ENCODE assay signal across 24 mouse cellular contexts in the genomic region with DNA sequence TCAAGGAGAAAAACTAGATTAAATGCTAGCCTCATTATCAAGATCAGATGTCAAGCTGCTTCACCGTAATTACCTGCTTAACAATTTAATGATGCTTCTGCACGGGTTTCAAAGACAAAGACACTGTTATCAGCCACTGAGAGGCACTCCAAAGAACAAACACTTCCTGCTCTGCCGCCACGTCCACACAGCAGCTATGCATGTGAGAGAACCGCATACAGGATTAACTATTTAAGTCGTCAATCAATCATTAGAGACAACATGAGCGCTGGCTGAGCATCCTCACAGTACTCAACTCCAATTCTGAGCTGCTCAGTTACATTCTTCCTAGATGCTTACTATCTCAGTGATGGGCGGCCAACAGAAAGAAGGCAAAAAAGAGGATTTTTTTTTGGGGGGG.
DNase-seq lines count a peak whose midpoint lies in the region; ATAC-seq lines count a peak whose summit lies in the region.
"Had no signal": no experiment of that assay in that cellular context is flagged by ENCODE, and none has a peak within 500 bp of the region (broad histone marks: within the 10 kb centered on the region; RNA-seq: fewer than 3 reads in every experiment).

No protein-coding gene starts in this region.

- whole genome bisulfite sequencing in forebrain, embryonic 14.5 days = 25% methylated on average over 8 of the region's 8 CpGs
- WGBS in forebrain, embryonic 11.5 days = 53% methylated on average over 8 of the region's 8 CpGs
- WGBS in hindbrain, embryonic 16.5 days = 50% methylated on average over 8 of the region's 8 CpGs
- 51% methylated on average over 8 of the region's 8 CpGs for WGBS in hindbrain, embryonic 12.5 days
- 50% methylated on average over 8 of the region's 8 CpGs for WGBS in neural tube, embryonic 12.5 days
- WGBS in neural tube, embryonic 14.5 days = 38% methylated on average over 8 of the region's 8 CpGs

- no peak overlapping the region for H3K4me3 ChIP-seq in forebrain, embryonic 14.5 days (ENCODE audit: low read depth, low read length)
- H3K4me3 ChIP-seq in forebrain, embryonic 11.5 days (ENCODE audit: low read depth, low read length) = no peak overlapping the region
- no peak overlapping the region for H3K4me3 ChIP-seq in hindbrain, embryonic 16.5 days (ENCODE audit: low read length)
- H3K4me3 ChIP-seq in hindbrain, embryonic 12.5 days = no peak overlapping the region
- H3K4me3 ChIP-seq in neural tube, embryonic 12.5 days = no peak overlapping the region
- H3K4me3 ChIP-seq in neural tube, embryonic 14.5 days (ENCODE audit: low read depth, low read length) = no peak overlapping the region
- H3K4me3 ChIP-seq: embryonic facial prominence, embryonic 15.5 days; erythroblast, embryonic 14.5 days; forebrain, embryonic 12.5 days; heart, embryonic 10.5 days; hindbrain, embryonic 15.5 days had no signal

- no peak overlapping the region for H3K9ac ChIP-seq in forebrain, embryonic 14.5 days (ENCODE audit: low read length)
- H3K9ac ChIP-seq in forebrain, embryonic 11.5 days (ENCODE audit: low read length) = no peak overlapping the region
- H3K9ac ChIP-seq in hindbrain, embryonic 16.5 days (ENCODE audit: low read depth, low read length) = no peak overlapping the region
- H3K9ac ChIP-seq in hindbrain, embryonic 12.5 days = no peak overlapping the region
- H3K9ac ChIP-seq in neural tube, embryonic 12.5 days = no peak overlapping the region
- H3K9ac ChIP-seq in neural tube, embryonic 14.5 days (replicated peaks; ENCODE audit: low read depth, low read length) = no peak overlapping the region
- H3K9ac ChIP-seq: embryonic facial prominence, embryonic 15.5 days; forebrain, embryonic 12.5 days; hindbrain, embryonic 15.5 days had no signal

- no peaks in the 10 kb centered on the region for H3K36me3 ChIP-seq in forebrain, embryonic 14.5 days (ENCODE audit: control insufficient read depth, insufficient read depth, low read length)
- no peaks in the 10 kb centered on the region for H3K36me3 ChIP-seq in forebrain, embryonic 11.5 days (ENCODE audit: control insufficient read depth, insufficient read depth, low read length)
- peaks cover under 1% of the 10 kb centered on the region; the same call in 1 of the 2 replicates for H3K36me3 ChIP-seq in hindbrain, embryonic 16.5 days (ENCODE audit: control insufficient read depth, insufficient read depth, low read length)
- H3K36me3 ChIP-seq in hindbrain, embryonic 12.5 days = no peaks in the 10 kb centered on the region
- 0 out of 2 replicates have a peak, but pooled peaks cover 2% of the 10 kb centered on the region for H3K36me3 ChIP-seq in neural tube, embryonic 12.5 days
- H3K36me3 ChIP-seq in neural tube, embryonic 14.5 days (ENCODE audit: control insufficient read depth, insufficient read depth, low read length) = no peaks in the 10 kb centered on the region; the same call in 1 of the 2 replicates
- H3K36me3 ChIP-seq: embryonic facial prominence, embryonic 15.5 days; hindbrain, embryonic 15.5 days had no signal

- no peak overlapping the region for H3K4me2 ChIP-seq in forebrain, embryonic 14.5 days (ENCODE audit: low read length)
- H3K4me2 ChIP-seq in forebrain, embryonic 11.5 days (ENCODE audit: low read depth, low read length, severe bottlenecking) = no peak overlapping the region
- no peak overlapping the region for H3K4me2 ChIP-seq in hindbrain, embryonic 16.5 days (ENCODE audit: low read length)
- H3K4me2 ChIP-seq in hindbrain, embryonic 12.5 days (replicated peaks) = no peak overlapping the region
- H3K4me2 ChIP-seq in neural tube, embryonic 12.5 days (replicated peaks) = no peak overlapping the region
- H3K4me2 ChIP-seq in neural tube, embryonic 14.5 days (ENCODE audit: low read depth, low read length) = no peak overlapping the region
- H3K4me2 ChIP-seq: embryonic facial prominence, embryonic 15.5 days; forebrain, embryonic 12.5 days; hindbrain, embryonic 15.5 days had no signal

- H3K9me3 ChIP-seq in forebrain, embryonic 14.5 days (replicated peaks; ENCODE audit: control insufficient read depth, low read length) = no peaks in the 10 kb centered on the region
- H3K9me3 ChIP-seq in forebrain, embryonic 11.5 days (ENCODE audit: control insufficient read depth, low read length) = no peaks in the 10 kb centered on the region
- H3K9me3 ChIP-seq in hindbrain, embryonic 16.5 days (ENCODE audit: control insufficient read depth, low read length) = no peaks in the 10 kb centered on the region
- H3K9me3 ChIP-seq in hindbrain, embryonic 12.5 days (replicated peaks) = no peaks in the 10 kb centered on the region
- H3K9me3 ChIP-seq in neural tube, embryonic 12.5 days = no peaks in the 10 kb centered on the region
- H3K9me3 ChIP-seq in neural tube, embryonic 14.5 days (ENCODE audit: control insufficient read depth, low read length) = no peaks in the 10 kb centered on the region
- H3K9me3 ChIP-seq: embryonic facial prominence, embryonic 15.5 days; forebrain, embryonic 12.5 days; heart, embryonic 10.5 days; hindbrain, embryonic 15.5 days had no signal

- peak; percentile 35 for DNase-seq in forebrain, embryonic 14.5 days (ENCODE audit: low spot score)
- DNase-seq in forebrain, embryonic 11.5 days (ENCODE audit: low spot score) = no peak
- DNase-seq in neural tube, embryonic 10.5 days (ENCODE audit: extremely low spot score, low spot score) = no peak
- DNase-seq in right cerebral cortex, postnatal 25 days = no peak
- DNase-seq: adrenal gland, postnatal 14 days; cerebellum, adult 18-20 months; cerebellum, adult 9-11 months; cerebellum, postnatal 36 days; gastrocnemius, postnatal 10 days; heart, adult 18-20 months; heart, postnatal 10 days; heart, postnatal 4 days had no signal

- no peak overlapping the region for H3K27ac ChIP-seq in forebrain, embryonic 14.5 days (ENCODE audit: low read depth, low read length)
- H3K27ac ChIP-seq in forebrain, embryonic 11.5 days (ENCODE audit: low read depth, low read length) = no peak overlapping the region
- no peak overlapping the region for H3K27ac ChIP-seq in hindbrain, embryonic 16.5 days (ENCODE audit: low read depth, low read length)
- H3K27ac ChIP-seq in hindbrain, embryonic 12.5 days = no peak overlapping the region
- no peak overlapping the region for H3K27ac ChIP-seq in neural tube, embryonic 12.5 days
- no peak overlapping the region for H3K27ac ChIP-seq in neural tube, embryonic 14.5 days (ENCODE audit: low read depth, low read length)
- H3K27ac ChIP-seq: embryonic facial prominence, embryonic 15.5 days; forebrain, embryonic 12.5 days; heart, embryonic 10.5 days; hindbrain, embryonic 15.5 days had no signal

- H3K27me3 ChIP-seq in forebrain, embryonic 14.5 days (replicated peaks; ENCODE audit: control insufficient read depth, insufficient read depth, low read length) = no peaks in the 10 kb centered on the region
- H3K27me3 ChIP-seq in forebrain, embryonic 11.5 days (ENCODE audit: control insufficient read depth, insufficient read depth, low read length) = no peaks in the 10 kb centered on the region
- H3K27me3 ChIP-seq in hindbrain, embryonic 16.5 days (replicated peaks; ENCODE audit: control insufficient read depth, insufficient read depth, low read length) = no peaks in the 10 kb centered on the region
- H3K27me3 ChIP-seq in hindbrain, embryonic 12.5 days = no peaks in the 10 kb centered on the region
- H3K27me3 ChIP-seq in neural tube, embryonic 12.5 days (replicated peaks) = no peaks in the 10 kb centered on the region
- H3K27me3 ChIP-seq in neural tube, embryonic 14.5 days (ENCODE audit: control insufficient read depth, insufficient read depth, low read length) = no peaks in the 10 kb centered on the region
- H3K27me3 ChIP-seq: embryonic facial prominence, embryonic 15.5 days; hindbrain, embryonic 15.5 days; Patski had no signal

- ATAC-seq in forebrain, embryonic 14.5 days = peak; percentile 41; the same call in 1 of the 2 replicates
- ATAC-seq in forebrain, embryonic 11.5 days (replicated peaks; ENCODE audit: low FRiP score) = no peak
- ATAC-seq in hindbrain, embryonic 16.5 days = peak; percentile 28; the same call in 1 of the 2 replicates
- no peak for ATAC-seq in hindbrain, embryonic 12.5 days (ENCODE audit: low FRiP score)
- 0 out of 2 replicates have a peak, but pooled peaks have one; percentile 41 for ATAC-seq in neural tube, embryonic 12.5 days (ENCODE audit: low FRiP score, low read depth)
- peak; percentile 42; the same call in 1 of the 2 replicates for ATAC-seq in neural tube, embryonic 14.5 days (ENCODE audit: low read depth)
- ATAC-seq: activated CD4-positive, CD25-positive, alpha-beta regulatory T cell, adult 4 months; inflammation-experienced regulatory T-cells, adult 6 months; Patski had no signal

- no peaks in the 10 kb centered on the region for H3K4me1 ChIP-seq in forebrain, embryonic 14.5 days (ENCODE audit: control insufficient read depth, insufficient read depth, low read length)
- no peaks in the 10 kb centered on the region for H3K4me1 ChIP-seq in forebrain, embryonic 11.5 days (replicated peaks; ENCODE audit: control insufficient read depth, insufficient read depth, low read length)
- no peaks in the 10 kb centered on the region for H3K4me1 ChIP-seq in hindbrain, embryonic 16.5 days (ENCODE audit: control insufficient read depth, insufficient read depth, low read depth, low read length)
- H3K4me1 ChIP-seq in hindbrain, embryonic 12.5 days = no peaks in the 10 kb centered on the region
- H3K4me1 ChIP-seq in neural tube, embryonic 12.5 days = 0 out of 2 replicates have a peak, but pooled peaks cover 4% of the 10 kb centered on the region
- no peaks in the 10 kb centered on the region for H3K4me1 ChIP-seq in neural tube, embryonic 14.5 days (ENCODE audit: control insufficient read depth, insufficient read depth, low read length)
- H3K4me1 ChIP-seq: embryonic facial prominence, embryonic 15.5 days; forebrain, embryonic 12.5 days; hindbrain, embryonic 15.5 days had no signal

Comparison
In these comparisons a context has a peak if more than half of its experiments do, and no peak if none do; other contexts are left out.
1. ATAC-seq: peak in forebrain, embryonic 14.5 days (single experiment), hindbrain, embryonic 16.5 days (single experiment), neural tube, embryonic 12.5 days (single experiment) and neural tube, embryonic 14.5 days (single experiment); none in forebrain, embryonic 11.5 days (single experiment) and hindbrain, embryonic 12.5 days (single experiment).